Mouse (Mus musculus) spleen, postnatal 14 days (tissue): Measurements from ENCODE around the gene Idh2.

ENCODE experiments used
- DNase-seq, 2 experiments: peaks; one replicate each; pipeline ENCODE4 v3.0.0; 2021 to 2022; ENCODE audit warnings: low spot score in 2 of 2

Gene Idh2

GRCm38 (mm10) chr7:80085970-80086715 is 29.0 kb downstream of the Idh2 start:
- no peak for DNase-seq

GRCm38 (mm10) chr7:80084484-80084931 is 30.7 kb downstream of the Idh2 start:
- peak in 1 of 2 experiments; percentile 70 for DNase-seq

- no peak for DNase-seq
Observed at GRCm38 (mm10) chr7:80081586-80082554, 33.3 kb downstream of the Idh2 start.

GRCm38 (mm10) chr7:80078792-80079301 is 36.3 kb downstream of the Idh2 start:
- peak in 1 of 2 experiments; percentile 40 for DNase-seq

GRCm38 (mm10) chr7:80077801-80078200 is 37.4 kb downstream of the Idh2 start:
- DNase-seq: no peak

- DNase-seq: no peak
Observed at GRCm38 (mm10) chr7:80076961-80077716, 38.1 kb downstream of the Idh2 start.

- no peak for DNase-seq
Observed at GRCm38 (mm10) chr7:80075946-80076583, 39.1 kb downstream of the Idh2 start.

GRCm38 (mm10) chr7:80074921-80075441 is 40.2 kb downstream of the Idh2 start:
- DNase-seq: peak in 1 of 2 experiments; percentile 35

- no peak for DNase-seq
Observed at GRCm38 (mm10) chr7:80073506-80073905, 41.7 kb downstream of the Idh2 start.

GRCm38 (mm10) chr7:80072297-80072696 is 42.9 kb downstream of the Idh2 start:
- DNase-seq: no peak

GRCm38 (mm10) chr7:80071209-80071608 is 44.0 kb downstream of the Idh2 start:
- DNase-seq: no peak

- no peak for DNase-seq
Observed at GRCm38 (mm10) chr7:80069615-80070327, 45.4 kb downstream of the Idh2 start.

GRCm38 (mm10) chr7:80068341-80068740 is 46.9 kb downstream of the Idh2 start:
- no peak for DNase-seq

GRCm38 (mm10) chr7:80066675-80067455 is 48.3 kb downstream of the Idh2 start:
- DNase-seq: no peak

GRCm38 (mm10) chr7:80065250-80065649 is 49.9 kb downstream of the Idh2 start:
- no peak for DNase-seq

GRCm38 (mm10) chr7:80063902-80064736 is 51.1 kb downstream of the Idh2 start:
- no peak for DNase-seq

GRCm38 (mm10) chr7:80063244-80063643 is 51.9 kb downstream of the Idh2 start:
- DNase-seq: no peak

- DNase-seq: no peak
Observed at GRCm38 (mm10) chr7:80062083-80062826, 52.9 kb downstream of the Idh2 start.
